ENCODE assay signal across 19 mouse cellular contexts in the genomic region with DNA sequence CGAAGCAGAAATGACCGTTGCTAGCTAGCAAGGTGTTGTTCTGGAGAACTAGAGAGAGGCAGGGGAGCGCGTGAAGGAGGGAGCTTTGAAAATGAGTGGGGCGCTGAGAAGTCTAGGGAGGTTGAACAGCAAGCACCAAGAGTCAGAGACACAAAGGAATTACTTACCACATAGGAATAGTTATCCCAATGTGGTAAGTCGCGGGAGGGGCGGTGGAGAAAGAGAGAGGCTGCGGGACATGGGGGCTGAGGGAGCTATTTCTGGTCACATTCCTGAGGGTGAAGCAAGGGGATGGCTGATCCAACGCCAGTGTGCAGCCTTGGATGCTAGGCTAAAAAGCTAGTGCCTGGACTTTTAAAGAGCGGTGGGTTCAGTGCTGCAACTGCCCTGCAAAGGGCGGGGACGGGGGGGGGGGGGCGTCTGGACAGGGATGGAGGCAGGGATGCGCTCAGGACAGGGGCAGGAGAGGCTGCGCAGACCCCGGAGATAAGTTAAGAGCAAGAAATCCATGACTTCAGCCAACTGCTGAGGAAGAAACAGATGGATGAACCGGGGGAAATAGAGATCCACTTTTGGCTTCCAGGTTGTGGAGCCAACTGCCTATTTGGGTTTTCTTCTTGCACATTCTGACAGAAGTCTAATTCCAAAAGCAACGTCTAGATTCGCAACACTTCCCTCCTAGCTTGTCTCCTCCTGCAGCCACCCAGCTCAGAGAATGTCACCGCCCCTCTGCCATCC. TPM values are rescaled to one million over a fixed set of nuclear protein-coding genes. Genes with fewer than 3 reads are reported as not detected.
DNase-seq lines count a peak whose midpoint lies in the region; ATAC-seq lines count a peak whose summit lies in the region.
"Not testable (repeated sequence)": the region's sequence is repeated elsewhere in the genome, so short reads cannot be mapped to it uniquely, and the experiment has no call there.
"Had no signal": no experiment of that assay in that cellular context is flagged by ENCODE, and none has a peak within 500 bp of the region (broad histone marks: within the 10 kb centered on the region; RNA-seq: fewer than 3 reads in every experiment).

No protein-coding gene starts in this region.

- peak overlapping the region; percentile 16; the same call in 1 of the 2 replicates for H3K9ac ChIP-seq in heart, embryonic 14.5 days (ENCODE audit: low read length)
- H3K9ac ChIP-seq in intestine, embryonic 14.5 days (ENCODE audit: low read length); limb, embryonic 12.5 days (replicated peaks): not testable (repeated sequence)

- DNase-seq in cerebellum, adult 9-11 months: peak; percentile 46
- DNase-seq in forebrain, embryonic 10.5 days (ENCODE audit: extremely low spot score, low spot score); midbrain, embryonic 10.5 days (ENCODE audit: low spot score): not testable (repeated sequence)
- peak; percentile 4 for DNase-seq in gastrocnemius, postnatal 25 days
- DNase-seq in intestine, embryonic 14.5 days (ENCODE audit: low spot score): peak; percentile 49

- WGBS in forebrain, embryonic 10.5 days: 14% methylated on average over 20 of the region's 21 CpGs
- 7% methylated on average over 16 of the region's 21 CpGs for WGBS in heart, embryonic 14.5 days
- WGBS in intestine, embryonic 14.5 days: 18% methylated on average over 18 of the region's 21 CpGs
- 21% methylated on average over 18 of the region's 21 CpGs for WGBS in limb, embryonic 12.5 days
- WGBS in midbrain, embryonic 10.5 days: 19% methylated on average over 16 of the region's 21 CpGs

- not testable (repeated sequence) for H3K9me3 ChIP-seq in forebrain, embryonic 10.5 days; heart, embryonic 14.5 days (ENCODE audit: control insufficient read depth, low read length); intestine, embryonic 14.5 days (ENCODE audit: control insufficient read depth, low read length); limb, embryonic 12.5 days; midbrain, embryonic 10.5 days (replicated peaks)

- peaks cover 19% of the 10 kb centered on the region for H3K4me1 ChIP-seq in forebrain, embryonic 10.5 days
- not testable (repeated sequence) for H3K4me1 ChIP-seq in heart, embryonic 14.5 days (ENCODE audit: control insufficient read depth in 2 of 2, insufficient read depth in 2 of 2, low read length in 2 of 2); intestine, embryonic 14.5 days (replicated peaks; ENCODE audit: control insufficient read depth, insufficient read depth, low read length); limb, embryonic 12.5 days (replicated peaks)
- H3K4me1 ChIP-seq in midbrain, embryonic 10.5 days: peaks cover 15% of the 10 kb centered on the region

- not testable (repeated sequence) for H3K36me3 ChIP-seq in forebrain, embryonic 10.5 days (replicated peaks); heart, embryonic 14.5 days (ENCODE audit: control insufficient read depth, insufficient read depth, low read length); intestine, embryonic 14.5 days (ENCODE audit: control insufficient read depth, insufficient read depth, low read length); limb, embryonic 12.5 days; midbrain, embryonic 10.5 days

- H3K27ac ChIP-seq in forebrain, embryonic 10.5 days: peak overlapping the region; percentile 44; the same call in 1 of the 2 replicates
- H3K27ac ChIP-seq in heart, embryonic 14.5 days (replicated peaks in 1 of 2; ENCODE audit: control insufficient read depth in 1 of 2, insufficient read depth in 1 of 2, low read depth in 2 of 2, low read length in 2 of 2): peak overlapping the region in 1 of 2 experiments; percentile 20; a peak in 1 of 4 replicates
- H3K27ac ChIP-seq in intestine, embryonic 14.5 days (ENCODE audit: low read depth); limb, embryonic 12.5 days: not testable (repeated sequence)
- 0 out of 2 replicates have a peak overlapping the region, but pooled peaks have one; percentile 13 for H3K27ac ChIP-seq in midbrain, embryonic 10.5 days (replicated peaks)

- not testable (repeated sequence) for H3K27me3 ChIP-seq in forebrain, embryonic 10.5 days (ENCODE audit: poor library complexity, severe bottlenecking); heart, embryonic 14.5 days (ENCODE audit: control insufficient read depth, insufficient read depth, low read length); intestine, embryonic 14.5 days (replicated peaks; ENCODE audit: control insufficient read depth, insufficient read depth, low read length); limb, embryonic 12.5 days; midbrain, embryonic 10.5 days (ENCODE audit: low read depth, poor library complexity, severe bottlenecking)

- H3K4me3 ChIP-seq in forebrain, embryonic 10.5 days; intestine, embryonic 14.5 days (ENCODE audit: low read depth, low read length); limb, embryonic 12.5 days (replicated peaks): not testable (repeated sequence)
- H3K4me3 ChIP-seq in heart, embryonic 14.5 days (ENCODE audit: control insufficient read depth in 1 of 2, insufficient read depth in 1 of 2, low read depth in 1 of 2, low read length in 2 of 2): peak overlapping the region in 1 of 2 experiments; percentile 21; a peak in 2 of 4 replicates
- H3K4me3 ChIP-seq in midbrain, embryonic 10.5 days: 0 out of 2 replicates have a peak overlapping the region, but pooled peaks have one; percentile 9

- not testable (repeated sequence) for ATAC-seq in heart, embryonic 14.5 days (ENCODE audit: insufficient number of reproducible peaks, insufficient read depth, low FRiP score, low read depth); intestine, embryonic 14.5 days (replicated peaks; ENCODE audit: low FRiP score, low TSS enrichment, low read depth); limb, embryonic 12.5 days (ENCODE audit: insufficient number of reproducible peaks, insufficient read depth, low FRiP score, low TSS enrichment, low read depth)

- peak overlapping the region; percentile 52 for H3K4me2 ChIP-seq in heart, embryonic 14.5 days (ENCODE audit: low read length)
- H3K4me2 ChIP-seq in intestine, embryonic 14.5 days (ENCODE audit: low read length): not testable (repeated sequence)
- H3K4me2 ChIP-seq in limb, embryonic 12.5 days: 0 out of 2 replicates have a peak overlapping the region, but pooled peaks have one; percentile 19

RNA-seq across cellular contexts. Expression of a gene that starts 7.9 kb away (rescaled TPM):
- 45.5 and 50.9 TPM in 2 replicates for polyA plus RNA-seq in forebrain, embryonic 10.5 days (2016; fragmentation: Nextera tagmentation; extraction: Ambion mirVana)
- total RNA-seq in gastrocnemius, postnatal 25 days (2021): 10 to 100 TPM; 19.6 to 24.2 TPM
- polyA plus RNA-seq in heart, embryonic 14.5 days (2014; fragmentation: Nextera tagmentation; extraction: Ambion mirVana): 49.2 and 55.5 TPM in 2 replicates
- polyA plus RNA-seq in intestine, embryonic 14.5 days (2014; fragmentation: Nextera tagmentation; extraction: Ambion mirVana): 35.0 and 39.3 TPM in 2 replicates
- polyA plus RNA-seq in limb, embryonic 12.5 days (2016; fragmentation: Nextera tagmentation; extraction: Ambion mirVana): 55.4 and 59.4 TPM in 2 replicates
- polyA plus RNA-seq in midbrain, embryonic 10.5 days (2016; fragmentation: Nextera tagmentation; extraction: Ambion mirVana): 52.4 and 67.6 TPM in 2 replicates
- polyA plus RNA-seq: C2C12 had no signal

RNA-seq across cellular contexts. Expression of a gene that starts 26.0 kb away (rescaled TPM):
- polyA plus RNA-seq in forebrain, embryonic 10.5 days (2016; fragmentation: Nextera tagmentation; extraction: Ambion mirVana): 102 and 103 TPM in 2 replicates
- 10 to 100 TPM in 1 of 2 experiments, 1 to 10 TPM in 1; 8.4 to 11.9 TPM for total RNA-seq in gastrocnemius, postnatal 25 days (2021)
- polyA plus RNA-seq in heart, embryonic 14.5 days (2014; fragmentation: Nextera tagmentation; extraction: Ambion mirVana): 56.8 and 57.0 TPM in 2 replicates
- polyA plus RNA-seq in intestine, embryonic 14.5 days (2014; fragmentation: Nextera tagmentation; extraction: Ambion mirVana): 113 TPM in 2 replicates
- polyA plus RNA-seq in limb, embryonic 12.5 days (2016; fragmentation: Nextera tagmentation; extraction: Ambion mirVana): 61.1 and 62.2 TPM in 2 replicates
- 87.3 and 96.3 TPM in 2 replicates for polyA plus RNA-seq in midbrain, embryonic 10.5 days (2016; fragmentation: Nextera tagmentation; extraction: Ambion mirVana)

RNA-seq across cellular contexts. Expression of a gene that starts 26.9 kb away (rescaled TPM):
- 23.6 and 23.7 TPM in 2 replicates for polyA plus RNA-seq in forebrain, embryonic 10.5 days (2016; fragmentation: Nextera tagmentation; extraction: Ambion mirVana)
- 10 to 100 TPM; 33.6 to 36.1 TPM for total RNA-seq in gastrocnemius, postnatal 25 days (2021)
- polyA plus RNA-seq in heart, embryonic 14.5 days (2014; fragmentation: Nextera tagmentation; extraction: Ambion mirVana): 59.6 and 63.7 TPM in 2 replicates
- polyA plus RNA-seq in intestine, embryonic 14.5 days (2014; fragmentation: Nextera tagmentation; extraction: Ambion mirVana): 44.8 and 47.7 TPM in 2 replicates
- polyA plus RNA-seq in limb, embryonic 12.5 days (2016; fragmentation: Nextera tagmentation; extraction: Ambion mirVana): 39.4 and 41.7 TPM in 2 replicates
- polyA plus RNA-seq in midbrain, embryonic 10.5 days (2016; fragmentation: Nextera tagmentation; extraction: Ambion mirVana): 19.1 and 21.4 TPM in 2 replicates

RNA-seq across cellular contexts. Expression of a gene that starts 51.0 kb away (rescaled TPM):
- polyA plus RNA-seq in forebrain, embryonic 10.5 days (2016; fragmentation: Nextera tagmentation; extraction: Ambion mirVana): 1.1 and 1.4 TPM in 2 replicates
- not detected for total RNA-seq in gastrocnemius, postnatal 25 days (2021)
- polyA plus RNA-seq in heart, embryonic 14.5 days (2014; fragmentation: Nextera tagmentation; extraction: Ambion mirVana): not detected in 2 replicates
- not detected in 2 replicates for polyA plus RNA-seq in intestine, embryonic 14.5 days (2014; fragmentation: Nextera tagmentation; extraction: Ambion mirVana)
- not detected in 2 replicates for polyA plus RNA-seq in limb, embryonic 12.5 days (2016; fragmentation: Nextera tagmentation; extraction: Ambion mirVana)
- polyA plus RNA-seq in midbrain, embryonic 10.5 days (2016; fragmentation: Nextera tagmentation; extraction: Ambion mirVana): 0.28 and 0.63 TPM in 2 replicates
- total RNA-seq: adrenal gland, adult 2 months; adrenal gland, postnatal 4 days; common myeloid progenitor, adult 5-6 weeks; gastrocnemius, postnatal 4 days; hematopoietic stem cell, adult 5-6 weeks; layer of hippocampus, adult 8-10 months; layer of hippocampus, postnatal 36 days; megakaryocyte, adult 5-6 weeks; MEL had no signal
- polyA plus RNA-seq: adrenal gland, adult 2 months; C2C12; intestine, postnatal 0 days; liver, embryonic 12.5 days had no signal

RNA-seq across cellular contexts. Expression of a gene that starts 58.9 kb away (rescaled TPM):
- polyA plus RNA-seq in forebrain, embryonic 10.5 days (2016; fragmentation: Nextera tagmentation; extraction: Ambion mirVana): 141 and 142 TPM in 2 replicates
- 10 to 100 TPM; 38.5 to 40.6 TPM for total RNA-seq in gastrocnemius, postnatal 25 days (2021)
- polyA plus RNA-seq in heart, embryonic 14.5 days (2014; fragmentation: Nextera tagmentation; extraction: Ambion mirVana): 122 and 134 TPM in 2 replicates
- 123 and 124 TPM in 2 replicates for polyA plus RNA-seq in intestine, embryonic 14.5 days (2014; fragmentation: Nextera tagmentation; extraction: Ambion mirVana)
- 103 and 104 TPM in 2 replicates for polyA plus RNA-seq in limb, embryonic 12.5 days (2016; fragmentation: Nextera tagmentation; extraction: Ambion mirVana)
- 150 and 167 TPM in 2 replicates for polyA plus RNA-seq in midbrain, embryonic 10.5 days (2016; fragmentation: Nextera tagmentation; extraction: Ambion mirVana)
